Mouse (Mus musculus) layer of hippocampus, adult 9-11 months (tissue): Measurements from ENCODE around the gene Zp1.

Experiments used
- DNase-seq: peaks from one replicate; pipeline ENCODE4 v3.0.0; 2022

Zp1 gene

GRCm38 (mm10) chr19:10920532-10920931, at the start of gene Zp1:
TSS of gene Zp1 (minus strand) at chr19:10920632.
- DNase-seq: no peak

GRCm38 (mm10) chr19:10968578-10968977, 48.1 kb upstream of the Zp1 start:
- DNase-seq: no peak

GRCm38 (mm10) chr19:10965721-10966120, 45.3 kb upstream of the Zp1 start:
- no peak for DNase-seq

- no peak for DNase-seq
Measured at GRCm38 (mm10) chr19:10959978-10960346, 39.5 kb upstream of the Zp1 start.

GRCm38 (mm10) chr19:10959085-10959977, 38.9 kb upstream of the Zp1 start:
- DNase-seq: no peak

GRCm38 (mm10) chr19:10952021-10952939, 31.8 kb upstream of the Zp1 start:
- peak; percentile 39 for DNase-seq

GRCm38 (mm10) chr19:10949558-10949957, 29.1 kb upstream of the Zp1 start:
- DNase-seq: no peak

GRCm38 (mm10) chr19:10949112-10949511, 28.7 kb upstream of the Zp1 start, which contains the start of gene Ccdc86:
TSS of gene Ccdc86 (minus strand) at chr19:10949266.
- DNase-seq: peak; percentile 96

- no peak for DNase-seq
Measured at GRCm38 (mm10) chr19:10948416-10948815, 28.0 kb upstream of the Zp1 start.

GRCm38 (mm10) chr19:10947219-10947618, 26.8 kb upstream of the Zp1 start:
- DNase-seq: no peak

GRCm38 (mm10) chr19:10946506-10946905, 26.1 kb upstream of the Zp1 start:
- no peak for DNase-seq

GRCm38 (mm10) chr19:10943955-10944354, 23.5 kb upstream of the Zp1 start:
- no peak for DNase-seq

GRCm38 (mm10) chr19:10940801-10941457, 20.5 kb upstream of the Zp1 start:
- DNase-seq: no peak

GRCm38 (mm10) chr19:10940097-10940800, 19.8 kb upstream of the Zp1 start:
- peak; percentile 71 for DNase-seq

GRCm38 (mm10) chr19:10938771-10939170, 18.3 kb upstream of the Zp1 start:
- DNase-seq: no peak

- no peak for DNase-seq
Measured at GRCm38 (mm10) chr19:10937110-10937563, 16.7 kb upstream of the Zp1 start, which contains the start of gene Ptgdr2. TSS of gene Ptgdr2 (plus strand) at chr19:10937160.

GRCm38 (mm10) chr19:10936077-10936476, 15.6 kb upstream of the Zp1 start:
- DNase-seq: no peak

GRCm38 (mm10) chr19:10935029-10935428, 14.6 kb upstream of the Zp1 start:
- DNase-seq: no peak

GRCm38 (mm10) chr19:10930641-10931040, 10.2 kb upstream of the Zp1 start:
- DNase-seq: no peak

GRCm38 (mm10) chr19:10926666-10927065, 6.2 kb upstream of the Zp1 start:
- DNase-seq: no peak

GRCm38 (mm10) chr19:10926123-10926621, 5.7 kb upstream of the Zp1 start:
- DNase-seq: no peak

- DNase-seq: no peak
Measured at GRCm38 (mm10) chr19:10924220-10924619, 3.8 kb upstream of the Zp1 start.
